Mouse (Mus musculus): Measurements from ENCODE around the gene Acot6. TPM values are rescaled to one million over a fixed set of nuclear protein-coding genes. Genes with fewer than 3 reads are reported as not detected.

Acot6 gene
- total and polyA plus RNA-seq, 2 experiments from 2014 or later: 1.2 to 1.8 TPM

- TF ChIP-seq CTCF (IDR thresholded peaks at IDR 0.05; ENCODE audit: low read depth) (no peak), EP300 (IDR thresholded peaks at IDR 0.05; ENCODE audit: low read depth) (no peak)
- Histone ChIP-seq H3K27me3 (ENCODE audit: control insufficient read depth, insufficient read depth, low read length) (no peaks in the 10 kb centered on the region), H3K36me3 (replicated peaks; ENCODE audit: control insufficient read depth, insufficient read depth, low read length) (no peaks in the 10 kb centered on the region), H3K27ac (ENCODE audit: low read depth) (no peak within 1 kb of the TSS), H3K9ac (replicated peaks; ENCODE audit: low read depth, low read length) (peak within 1 kb of the TSS; percentile 22; the same call in 1 of the 2 replicates), H3K4me1 (ENCODE audit: control insufficient read depth, insufficient read depth) (peaks cover 5% of the 10 kb centered on the region; the same call in 1 of the 2 replicates), H3K9me3 (replicated peaks; ENCODE audit: control insufficient read depth, low read length) (no peaks in the 10 kb centered on the region), H3K4me3 (ENCODE audit: low read depth, low read length) (peak within 1 kb of the TSS; percentile 75), H3K4me2 (ENCODE audit: low read depth, low read length) (peak within 1 kb of the TSS; percentile 79)
- 3% methylated on average over 29 of the region's 35 CpGs for WGBS
- ATAC-seq (ENCODE audit: insufficient read depth, low read depth) (peak; percentile 97), DNase-seq (ENCODE audit: low spot score) (peak; percentile 91)
Observed at GRCm38 (mm10) chr12:84114153-84114994, 13.9 kb downstream of the Acot6 start, which contains the start of gene Dnal1. Dnal1 (plus strand) TSS chr12:84114366.

- Histone ChIP-seq H3K4me1 (ENCODE audit: control insufficient read depth, insufficient read depth) (peaks cover 5% of the 10 kb centered on the region; the same call in 1 of the 2 replicates), H3K4me2 (ENCODE audit: low read depth, low read length) (no peak overlapping the region), H3K9me3 (replicated peaks; ENCODE audit: control insufficient read depth, low read length) (no peaks in the 10 kb centered on the region), H3K9ac (replicated peaks; ENCODE audit: low read depth, low read length) (no peak overlapping the region), H3K27me3 (ENCODE audit: control insufficient read depth, insufficient read depth, low read length) (no peaks in the 10 kb centered on the region), H3K36me3 (replicated peaks; ENCODE audit: control insufficient read depth, insufficient read depth, low read length) (no peaks in the 10 kb centered on the region), H3K4me3 (ENCODE audit: low read depth, low read length) (no peak overlapping the region), H3K27ac (ENCODE audit: low read depth) (no peak overlapping the region)
- no peak for TF ChIP-seq CTCF (IDR thresholded peaks at IDR 0.05; ENCODE audit: low read depth)
- TF ChIP-seq EP300 (IDR thresholded peaks at IDR 0.05; ENCODE audit: low read depth): no peak
- WGBS: 90% methylated on average over 5 of the region's 5 CpGs
- DNase-seq (ENCODE audit: low spot score) (no peak), ATAC-seq (ENCODE audit: insufficient read depth, low read depth) (no peak)
Observed at GRCm38 (mm10) chr12:84119584-84119983, 19.1 kb downstream of the Acot6 start.

- ATAC-seq (ENCODE audit: insufficient read depth, low read depth): no peak
Observed at GRCm38 (mm10) chr12:84125892-84126291, 25.4 kb downstream of the Acot6 start.

GRCm38 (mm10) chr12:84126899-84127298 is 26.4 kb downstream of the Acot6 start:
- Histone ChIP-seq H3K27me3 (ENCODE audit: control insufficient read depth, insufficient read depth, low read length) (no peaks in the 10 kb centered on the region), H3K4me2 (ENCODE audit: low read depth, low read length) (no peak overlapping the region), H3K9ac (replicated peaks; ENCODE audit: low read depth, low read length) (no peak overlapping the region), H3K4me3 (ENCODE audit: low read depth, low read length) (no peak overlapping the region), H3K4me1 (ENCODE audit: control insufficient read depth, insufficient read depth) (no peaks in the 10 kb centered on the region), H3K27ac (ENCODE audit: low read depth) (no peak overlapping the region), H3K9me3 (replicated peaks; ENCODE audit: control insufficient read depth, low read length) (no peaks in the 10 kb centered on the region), H3K36me3 (replicated peaks; ENCODE audit: control insufficient read depth, insufficient read depth, low read length) (peaks cover 16% of the 10 kb centered on the region)
- no peak for DNase-seq (ENCODE audit: low spot score)
- no peak for TF ChIP-seq EP300 (IDR thresholded peaks at IDR 0.05; ENCODE audit: low read depth)
- WGBS: 68% methylated on average over 2 of the region's 2 CpGs
- ATAC-seq (ENCODE audit: insufficient read depth, low read depth): no peak

More at GRCm38 (mm10) chr12:84125892-84126291, 25.4 kb downstream of the Acot6 start:
- TF ChIP-seq CTCF (IDR thresholded peaks at IDR 0.05; ENCODE audit: low read depth) (no peak), EP300 (IDR thresholded peaks at IDR 0.05; ENCODE audit: low read depth) (no peak)
- H3K27me3 ChIP-seq (ENCODE audit: control insufficient read depth, insufficient read depth, low read length): no peaks in the 10 kb centered on the region
- H3K4me3 ChIP-seq (ENCODE audit: low read depth, low read length): no peak overlapping the region
- DNase-seq (ENCODE audit: low spot score): no peak
- H3K4me1 ChIP-seq (ENCODE audit: control insufficient read depth, insufficient read depth): no peaks in the 10 kb centered on the region
- no peak overlapping the region for H3K4me2 ChIP-seq (ENCODE audit: low read depth, low read length)
- H3K9ac ChIP-seq (replicated peaks; ENCODE audit: low read depth, low read length): no peak overlapping the region
- H3K36me3 ChIP-seq (replicated peaks; ENCODE audit: control insufficient read depth, insufficient read depth, low read length): peaks cover 16% of the 10 kb centered on the region
- no peak overlapping the region for H3K27ac ChIP-seq (ENCODE audit: low read depth)
- 73% methylated on average over 12 of the region's 12 CpGs for WGBS
- no peaks in the 10 kb centered on the region for H3K9me3 ChIP-seq (replicated peaks; ENCODE audit: control insufficient read depth, low read length)

- WGBS: 78% methylated on average over 6 of the region's 6 CpGs
- ATAC-seq (ENCODE audit: insufficient read depth, low read depth) (no peak), DNase-seq (ENCODE audit: low spot score) (no peak)
- Histone ChIP-seq H3K27ac (ENCODE audit: low read depth) (no peak overlapping the region), H3K4me2 (ENCODE audit: low read depth, low read length) (no peak overlapping the region), H3K4me1 (ENCODE audit: control insufficient read depth, insufficient read depth) (no peaks in the 10 kb centered on the region), H3K36me3 (replicated peaks; ENCODE audit: control insufficient read depth, insufficient read depth, low read length) (peaks cover 16% of the 10 kb centered on the region), H3K4me3 (ENCODE audit: low read depth, low read length) (no peak overlapping the region), H3K9ac (replicated peaks; ENCODE audit: low read depth, low read length) (no peak overlapping the region), H3K9me3 (replicated peaks; ENCODE audit: control insufficient read depth, low read length) (no peaks in the 10 kb centered on the region), H3K27me3 (ENCODE audit: control insufficient read depth, insufficient read depth, low read length) (no peaks in the 10 kb centered on the region)
- TF ChIP-seq CTCF (IDR thresholded peaks at IDR 0.05; ENCODE audit: low read depth) (no peak), EP300 (IDR thresholded peaks at IDR 0.05; ENCODE audit: low read depth) (no peak)
Observed at GRCm38 (mm10) chr12:84128576-84128975, 28.1 kb downstream of the Acot6 start.
